Mouse (Mus musculus) adrenal gland, postnatal 10 days (tissue): ENCODE results near the gene Heatr3. TPM values are rescaled to one million over a fixed set of nuclear protein-coding genes. Genes with fewer than 3 reads are reported as not detected.

Source experiments
- DNase-seq: peaks from one replicate; pipeline ENCODE4 v3.0.0; 2021; ENCODE audit warnings: mixed read lengths
- long read RNA-seq, 2 experiments: library from polyadenylated mRNA; stranded (forward); transcript quantifications; one replicate each; pipeline ENCODE4 v2.0.0; 2021
- total RNA-seq, 2 experiments: library from RNA; stranded (reverse); gene quantifications; 2 replicates each; pipeline ENCODE4 v1.2.3; 2021

The Heatr3 gene
- total RNA-seq: 10 to 100 TPM; 27.4 to 27.6 TPM
- long read RNA-seq, experiment 1, transcript Heatr3-201 (15 exons, 3,251 nt): major isoform, 23 of 36 reads
- long read RNA-seq, experiment 1, partial matches to known transcripts: 9 of 36 reads
- long read RNA-seq, experiment 1, other reads (novel, unspliced or antisense): 2 of 36 reads
- long read RNA-seq, experiment 2, transcript Heatr3-201 (15 exons, 3,251 nt): major isoform, 16 of 21 reads
- long read RNA-seq, experiment 2, partial matches to known transcripts: 0 of 21 reads
- long read RNA-seq, experiment 2, other reads (novel, unspliced or antisense): 4 of 21 reads

DNA sequence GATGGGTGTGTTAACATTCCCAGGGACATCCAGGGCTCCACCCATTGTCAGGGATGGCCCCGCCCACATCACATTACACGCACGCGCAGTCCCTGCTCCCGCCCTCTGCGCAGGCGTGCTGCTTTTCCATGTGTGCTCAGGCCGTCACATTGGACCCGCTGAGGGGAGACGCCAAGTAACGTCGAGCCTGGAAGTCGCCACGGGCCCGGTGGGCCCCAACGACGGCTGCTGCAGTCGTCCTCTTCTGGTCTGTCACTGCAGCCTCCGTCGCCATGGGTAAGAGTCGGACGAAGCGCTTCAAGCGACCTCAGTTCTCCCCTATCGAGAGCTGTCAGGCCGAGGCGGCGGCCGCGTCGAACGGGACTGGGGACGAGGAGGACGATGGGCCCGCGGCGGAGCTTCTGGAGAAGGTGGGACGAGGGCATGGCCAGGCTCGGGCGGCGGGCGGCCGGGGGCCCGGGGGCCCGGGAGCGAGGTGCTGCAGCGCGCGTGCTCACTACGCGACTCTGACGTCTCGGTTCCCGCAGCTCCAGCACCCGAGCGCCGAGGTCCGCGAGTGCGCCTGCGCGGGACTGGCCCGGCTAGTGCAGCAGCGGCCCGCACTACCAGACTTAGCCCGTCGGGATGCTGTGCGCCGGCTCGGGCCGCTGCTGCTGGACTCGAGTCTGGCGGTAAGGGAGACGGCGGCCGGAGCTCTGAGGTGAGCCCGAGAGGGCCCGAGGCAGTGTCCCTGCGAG, at the start of gene Heatr3:
Gene Heatr3, plus strand, starts transcription at position 108 of the 737 bp plus-strand sequence.
- peak; percentile 99 for DNase-seq

DNA sequence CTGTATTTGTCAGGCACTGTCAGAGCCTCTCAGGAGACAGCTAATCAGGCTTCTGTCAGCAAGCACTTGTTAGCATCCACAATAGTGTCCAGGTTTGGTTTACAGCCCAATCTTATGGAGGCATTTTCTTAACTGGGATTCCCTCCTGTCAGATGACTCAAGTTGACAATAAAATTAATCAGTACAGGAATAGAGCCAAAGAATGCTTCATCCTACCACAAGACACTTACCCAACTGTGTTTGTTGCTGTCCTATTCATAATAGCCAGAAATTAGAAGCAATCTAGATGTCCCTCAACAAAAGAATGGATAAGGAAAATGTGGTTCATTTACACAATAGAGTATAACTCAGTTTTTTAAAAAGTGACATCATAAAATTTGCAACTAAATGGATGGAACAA, 49.6 kb upstream of the Heatr3 start:
- no peak for DNase-seq

DNA sequence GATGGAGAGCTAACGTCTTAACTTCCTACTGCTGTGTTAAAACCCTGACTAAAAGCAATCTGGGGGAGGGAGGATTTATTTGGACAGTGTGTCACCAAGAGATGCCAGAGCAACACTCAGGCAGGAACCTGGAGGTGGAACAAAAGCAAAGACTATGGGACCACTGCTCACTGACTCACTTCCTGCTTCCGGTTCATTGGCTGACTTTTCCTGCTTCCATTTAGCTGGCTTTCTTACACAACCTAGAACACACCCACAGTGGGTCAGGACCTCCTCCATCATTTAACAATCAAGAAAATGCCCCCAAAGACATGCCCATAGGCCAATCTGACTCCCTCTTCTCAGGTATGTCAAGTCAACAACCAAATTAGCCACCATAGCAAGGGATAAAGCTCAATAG, 46.0 kb upstream of the Heatr3 start:
- no peak for DNase-seq

DNA sequence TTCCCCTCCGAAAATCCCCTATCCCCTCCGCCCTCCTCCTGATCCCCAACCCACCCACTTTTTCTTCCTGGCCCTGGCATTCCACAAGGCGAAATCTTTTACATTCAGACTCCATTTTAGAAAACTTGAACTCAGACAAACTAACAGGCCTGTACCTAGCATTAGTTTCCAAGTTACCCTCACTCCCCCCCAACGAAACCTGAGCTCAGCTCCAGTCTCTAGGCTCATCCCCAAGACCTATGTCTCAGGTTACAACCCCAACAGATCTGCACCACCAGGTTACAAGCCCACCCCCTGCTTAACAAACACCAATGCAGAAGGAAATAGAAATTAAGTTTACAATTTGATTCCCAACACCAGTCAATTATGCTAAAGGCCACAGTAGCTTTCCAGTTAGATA, 44.3 kb upstream of the Heatr3 start:
- no peak for DNase-seq

DNA sequence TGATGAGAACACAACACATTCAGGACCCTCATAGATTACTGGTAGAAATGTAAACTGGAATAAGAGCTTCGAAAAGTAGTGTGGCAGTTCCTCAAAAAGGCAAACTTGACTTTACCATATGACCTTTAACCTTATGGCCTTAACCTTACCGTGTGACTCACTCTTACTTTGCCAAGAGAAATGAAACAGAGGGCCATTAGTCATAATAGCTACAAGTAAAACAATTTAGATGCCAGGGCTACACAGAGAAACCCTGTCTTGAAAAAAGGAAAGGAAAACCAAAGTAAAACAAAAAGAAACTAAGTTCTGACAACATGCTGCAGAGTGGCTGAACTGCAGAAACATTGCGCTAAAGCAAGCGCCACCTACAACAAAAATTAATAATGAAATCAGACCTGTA, 38.8 kb upstream of the Heatr3 start:
- DNase-seq: no peak

DNA sequence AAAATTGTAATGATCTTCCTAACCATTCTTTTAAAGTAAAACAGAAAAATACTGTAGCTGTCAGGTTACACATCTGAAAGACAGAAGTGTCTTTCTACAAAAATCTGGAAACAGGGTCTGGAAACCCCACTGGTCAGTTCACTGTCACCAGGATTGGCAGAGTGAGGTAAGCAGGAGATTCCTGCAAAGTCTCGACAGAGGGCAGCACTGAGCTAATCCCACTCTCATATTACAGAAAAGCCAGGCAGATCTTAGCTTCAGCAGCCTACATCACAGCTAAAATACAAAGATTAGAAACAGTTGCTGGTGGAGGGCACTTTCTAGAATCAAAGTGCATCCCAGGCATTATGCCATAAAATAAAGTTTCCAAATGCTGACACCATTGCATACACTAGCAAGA, 38.1 kb upstream of the Heatr3 start:
- DNase-seq: peak; percentile 41

DNA sequence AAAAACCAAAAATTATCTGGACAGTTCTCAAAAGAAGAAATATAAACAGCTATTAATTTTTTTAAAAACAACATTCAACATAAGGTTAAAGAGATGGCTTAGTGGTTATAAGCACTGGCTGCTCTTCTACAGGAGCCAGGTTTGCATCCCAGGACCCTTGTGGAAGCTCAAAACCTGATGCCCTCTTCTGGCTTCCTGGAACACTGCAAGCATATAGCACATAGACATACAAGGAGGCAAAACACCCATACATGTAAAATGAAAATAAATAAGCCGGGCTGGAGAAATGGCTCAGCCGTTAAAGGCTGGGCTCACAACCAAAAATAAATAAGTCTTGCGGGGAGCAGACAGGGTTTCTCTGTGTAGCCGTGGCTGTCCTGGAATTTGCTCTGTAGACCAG, 28.4 kb upstream of the Heatr3 start:
- DNase-seq: no peak

DNA sequence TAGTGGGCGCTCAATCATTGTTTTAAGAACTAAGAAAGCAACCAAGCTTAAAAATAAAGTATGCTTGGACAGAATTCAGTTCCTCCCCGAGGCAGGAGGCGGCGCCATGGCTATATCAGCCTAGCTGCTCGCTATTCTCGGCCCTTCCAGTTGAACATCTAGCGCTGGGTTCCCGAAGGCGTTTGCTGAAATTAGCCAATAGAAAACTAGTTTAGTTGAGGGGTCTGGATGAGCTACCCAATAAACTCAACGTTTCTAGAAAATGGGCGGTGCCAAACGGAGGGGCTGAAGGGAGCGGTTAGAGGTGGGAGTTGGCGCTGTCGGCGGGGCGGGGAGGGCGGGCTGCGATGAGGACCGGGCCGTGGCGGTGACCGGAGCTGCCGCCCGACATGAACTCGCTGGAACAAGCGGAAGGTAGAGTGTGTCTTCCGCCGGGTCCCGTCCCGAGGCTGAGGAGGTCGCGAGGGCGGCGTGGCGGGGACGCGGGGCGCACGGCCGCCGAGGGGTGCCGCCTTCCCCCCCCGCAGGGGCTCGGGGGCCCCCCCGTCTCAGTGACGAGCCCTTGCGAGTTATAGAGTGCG, 19.1 kb upstream of the Heatr3 start, which contains the start of gene Cnep1r1:
Gene Cnep1r1, plus strand, starts transcription at position 314 of the 581 bp plus-strand sequence.
- DNase-seq: peak; percentile 93

DNA sequence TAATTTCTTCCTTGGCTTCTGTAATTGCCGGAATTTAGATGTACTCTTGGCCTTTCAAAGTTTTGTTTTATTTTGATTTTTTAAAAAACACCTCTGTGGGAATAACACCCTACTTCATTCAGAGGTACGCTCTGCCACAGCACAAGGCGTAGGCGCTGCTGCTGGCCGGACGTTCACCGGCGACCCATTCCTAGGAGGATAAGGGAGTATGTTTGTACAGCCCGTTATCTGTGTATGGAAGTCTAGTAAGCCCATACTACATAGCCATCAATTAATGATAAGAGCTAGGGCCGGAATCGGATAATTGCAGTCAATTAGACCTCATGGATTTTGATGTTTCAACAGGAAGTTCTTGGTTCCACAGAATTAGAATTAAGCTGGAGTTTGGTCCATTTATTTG, 18.6 kb upstream of the Heatr3 start:
- peak; percentile 20 for DNase-seq

DNA sequence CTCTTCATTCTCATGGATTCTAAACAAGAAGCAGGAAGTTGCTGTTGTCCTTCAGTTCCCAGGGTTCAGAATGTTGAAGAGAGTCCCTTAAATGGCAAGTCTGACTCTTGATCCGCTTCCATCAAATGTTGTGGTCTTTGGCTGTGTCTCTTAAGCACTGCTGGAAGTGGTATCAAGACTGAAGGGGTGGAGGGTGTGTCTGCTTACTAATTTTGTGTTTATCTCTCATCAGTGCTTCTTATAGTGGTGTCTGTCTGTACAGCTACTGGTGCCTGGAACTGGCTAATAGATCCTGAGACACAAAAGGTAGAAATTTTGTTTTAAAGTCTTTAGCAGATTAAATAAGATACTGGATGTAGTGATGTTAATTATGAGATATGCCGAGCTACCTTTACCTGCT, 12.8 kb upstream of the Heatr3 start:
- no peak for DNase-seq

DNA sequence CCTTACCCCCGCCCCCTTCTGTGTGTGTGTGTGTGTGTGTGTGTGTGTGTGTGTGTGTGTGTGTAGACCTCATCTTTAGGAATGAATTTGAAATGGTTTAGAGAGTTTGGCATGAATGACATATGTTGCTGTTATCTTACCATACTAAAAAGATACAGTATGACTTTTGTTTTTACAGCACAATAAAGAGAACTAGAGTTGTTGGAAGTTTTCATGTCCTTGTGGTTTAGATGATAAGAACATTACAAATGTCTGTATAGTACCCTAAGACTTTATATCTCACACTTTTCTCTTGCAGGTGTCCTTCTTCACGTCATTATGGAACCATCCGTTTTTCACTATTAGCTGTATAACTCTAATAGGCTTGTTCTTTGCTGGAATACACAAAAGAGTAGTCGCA, 8.3 kb upstream of the Heatr3 start:
- no peak for DNase-seq

DNA sequence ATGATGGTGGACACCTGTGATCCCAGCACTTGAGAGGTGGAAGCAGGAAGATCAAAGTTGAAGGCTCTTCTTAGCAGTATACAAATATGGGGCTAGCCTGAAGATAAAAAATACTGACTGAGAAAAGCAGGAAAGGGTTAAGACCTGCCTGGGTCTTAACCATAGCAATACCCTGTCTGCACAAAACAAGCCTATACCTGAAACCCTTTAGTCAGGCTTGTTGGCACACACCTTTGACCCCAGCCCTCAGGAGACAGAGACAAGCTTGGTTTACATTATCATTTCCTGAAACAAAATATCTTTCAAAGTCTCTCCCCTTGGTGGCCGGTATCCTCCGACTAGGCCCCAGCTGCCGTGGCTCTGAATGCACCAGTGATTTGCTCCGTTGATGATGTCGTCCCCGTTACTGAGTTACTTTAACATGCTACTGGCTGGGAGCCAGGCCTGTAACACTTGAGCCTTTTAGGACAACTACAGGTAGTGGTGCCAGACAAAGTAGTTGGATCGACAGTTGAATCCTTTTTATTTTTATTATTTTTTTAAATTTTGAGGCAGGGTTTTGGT, 6.8 kb upstream of the Heatr3 start:
- no peak for DNase-seq

DNA sequence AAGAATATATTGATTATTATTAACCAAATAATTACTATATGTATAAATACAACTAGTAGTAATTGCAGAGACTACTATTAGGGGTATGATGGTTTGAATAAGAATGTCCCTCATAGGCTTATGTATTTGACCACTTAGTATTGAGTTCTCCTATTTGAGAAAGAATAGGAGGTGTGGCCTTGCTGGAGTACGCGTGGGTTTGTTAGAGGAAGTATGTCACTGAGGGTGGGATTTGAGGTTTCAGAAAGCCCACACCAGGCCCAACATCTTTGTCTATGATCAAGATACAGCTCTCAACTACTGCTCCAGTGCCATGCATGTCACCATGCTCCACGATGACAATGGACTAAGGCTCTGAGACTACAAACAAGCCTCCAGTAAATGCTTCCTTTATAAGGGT, 1.6 kb downstream of the Heatr3 start:
- DNase-seq: no peak

DNA sequence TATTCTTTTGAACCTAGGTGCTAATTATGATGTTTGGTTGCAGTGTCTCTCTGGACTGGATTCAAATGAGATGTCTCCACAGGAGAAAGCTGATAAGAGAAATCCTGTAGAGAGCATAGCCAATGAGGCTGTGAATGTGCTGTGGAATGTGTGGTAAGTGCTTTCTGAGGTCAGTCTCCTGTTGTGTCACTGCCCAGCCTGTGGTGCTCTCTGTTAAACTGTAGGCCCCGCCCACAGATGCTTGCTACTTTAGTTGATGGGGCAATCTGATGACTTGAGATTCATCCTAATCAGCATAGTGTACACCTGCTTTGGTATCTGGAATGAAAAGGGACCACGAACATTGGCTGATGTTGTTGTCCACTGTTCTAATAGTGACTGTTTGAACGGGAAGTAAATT, 4.0 kb downstream of the Heatr3 start:
- no peak for DNase-seq

DNA sequence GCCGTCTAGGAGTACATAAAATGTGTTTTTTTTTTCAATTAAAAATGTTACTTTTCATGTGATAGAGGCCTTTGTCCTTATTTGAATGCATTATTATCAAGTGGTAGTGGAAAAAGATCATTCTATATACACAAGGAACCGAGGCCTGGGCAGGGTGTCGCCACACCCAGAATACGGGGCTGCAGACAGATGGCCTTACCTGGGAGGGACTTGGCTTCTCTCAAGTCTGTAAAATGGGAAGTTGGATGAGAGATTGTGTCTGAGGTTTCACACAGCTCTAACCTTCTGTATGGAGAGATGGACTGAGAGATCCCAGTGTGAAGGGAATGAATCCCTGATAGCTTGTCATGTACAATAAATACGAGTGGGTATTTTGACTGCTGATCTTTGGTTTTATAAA, 6.4 kb downstream of the Heatr3 start:
- no peak for DNase-seq

DNA sequence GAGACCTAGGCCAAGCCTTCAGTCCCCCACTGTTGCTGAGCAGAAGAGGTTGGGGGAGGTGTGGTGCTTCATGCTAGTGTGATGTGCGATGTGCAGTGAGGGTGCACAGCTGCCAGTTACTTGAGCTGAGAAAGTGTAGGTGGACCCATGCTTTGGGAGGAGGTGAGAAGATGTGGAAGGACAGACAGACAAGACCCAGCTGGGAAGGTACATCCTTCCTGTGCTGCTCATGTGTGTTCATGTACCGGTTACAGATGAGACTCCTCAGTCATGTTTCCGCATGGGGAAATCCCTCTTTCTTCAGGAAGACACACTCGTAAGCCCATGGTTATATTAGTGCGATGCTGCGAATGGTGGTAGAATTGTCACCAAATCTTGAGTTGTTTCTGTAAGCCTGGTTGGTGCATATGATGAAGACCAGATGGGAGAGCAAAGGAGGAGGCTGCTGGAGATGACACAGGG, 13.3 kb downstream of the Heatr3 start:
- DNase-seq: no peak

DNA sequence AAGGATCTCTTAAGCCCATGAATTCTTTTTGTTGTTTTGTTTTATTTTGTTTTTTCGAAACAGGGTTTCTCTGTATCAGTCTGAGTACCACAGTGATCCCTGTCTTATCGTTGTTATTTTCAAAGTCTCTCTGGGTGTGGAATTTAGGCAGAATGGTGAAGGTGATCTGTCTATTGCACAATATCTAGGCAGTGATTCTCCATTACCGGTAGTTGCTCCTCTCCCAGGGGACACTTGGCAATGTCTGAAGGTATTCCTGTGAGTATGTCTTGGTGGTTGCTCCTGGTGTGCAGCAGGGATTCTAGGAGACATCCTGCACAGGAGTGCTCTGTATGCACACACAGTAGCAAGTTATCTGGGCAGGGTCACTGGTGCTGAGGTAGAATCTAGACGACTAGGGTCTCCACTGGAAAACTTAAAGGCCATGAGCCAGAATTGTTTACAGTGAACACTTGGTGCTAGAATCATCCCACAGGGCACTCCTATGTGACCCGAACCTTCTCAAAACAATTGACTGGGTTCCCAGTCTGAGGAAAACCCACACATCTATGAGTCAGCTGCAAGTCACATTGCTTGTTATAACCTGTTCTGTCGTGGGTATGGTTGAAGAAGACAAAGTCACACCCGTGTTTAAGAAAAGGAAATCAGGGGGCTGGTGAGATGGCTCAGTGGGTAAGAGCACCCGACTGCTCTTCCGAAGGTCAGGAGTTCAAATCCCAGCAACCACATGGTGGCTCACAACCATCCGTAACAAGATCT, 22.8 kb downstream of the Heatr3 start:
- no peak for DNase-seq

DNA sequence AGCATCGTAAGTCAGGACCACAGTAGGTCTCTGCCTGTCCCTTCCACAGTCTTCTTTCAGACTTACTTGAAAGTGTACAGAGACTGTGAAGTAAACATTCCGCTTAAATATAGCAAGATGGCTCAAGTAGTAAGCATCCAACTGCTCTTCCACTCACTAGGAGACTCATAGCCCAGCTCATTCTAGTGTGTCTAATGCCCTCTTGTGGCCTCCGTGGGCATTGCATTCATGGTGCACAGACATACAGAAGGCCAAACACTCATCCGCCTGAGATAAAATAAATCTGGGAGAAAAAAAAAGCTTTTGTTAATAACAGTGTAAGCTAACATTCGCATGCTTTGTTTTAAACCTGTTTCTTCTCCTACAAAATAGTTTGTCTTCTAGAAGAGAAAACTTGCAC, 23.8 kb downstream of the Heatr3 start:
- peak; percentile 81 for DNase-seq

DNA sequence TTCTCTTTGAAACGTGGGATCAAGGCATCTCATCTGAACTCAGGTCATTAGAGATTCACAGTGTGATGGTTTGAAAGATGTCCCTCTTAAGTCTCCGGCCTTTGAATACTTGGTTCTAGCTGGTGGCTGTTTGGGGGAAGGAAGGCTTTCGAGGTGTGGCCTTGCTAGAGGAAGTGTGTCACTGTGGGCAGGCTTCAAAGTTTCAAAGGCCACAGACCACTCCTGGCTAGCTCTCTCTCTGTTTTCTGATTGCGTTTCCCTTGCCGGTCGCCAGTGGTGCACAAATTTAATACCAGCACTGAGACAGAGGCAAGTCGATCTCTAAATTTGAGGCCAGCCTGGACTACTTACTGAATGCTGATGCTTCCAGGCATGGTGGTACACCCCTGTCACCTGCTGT, 37.6 kb downstream of the Heatr3 start:
- DNase-seq: no peak

DNA sequence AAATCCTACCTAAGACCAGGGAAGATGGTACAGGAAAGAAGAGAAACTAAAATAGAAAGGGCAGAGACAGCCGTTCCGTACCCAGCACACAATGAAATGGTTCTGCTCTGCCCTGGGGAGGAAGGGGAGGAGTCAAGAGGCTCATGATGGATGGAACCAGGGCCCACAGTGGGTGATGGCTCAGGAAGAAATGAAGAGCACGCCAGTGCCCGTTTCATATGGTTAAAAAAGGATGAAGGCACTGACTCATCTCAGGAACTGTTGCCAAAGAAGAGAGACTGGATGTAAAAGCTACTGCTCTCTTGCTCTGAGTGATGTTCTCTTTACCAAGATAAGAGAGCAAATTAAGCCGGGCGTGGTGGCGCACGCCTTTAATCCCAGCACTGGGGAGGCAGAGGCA, 39.6 kb downstream of the Heatr3 start:
- DNase-seq: no peak

DNA sequence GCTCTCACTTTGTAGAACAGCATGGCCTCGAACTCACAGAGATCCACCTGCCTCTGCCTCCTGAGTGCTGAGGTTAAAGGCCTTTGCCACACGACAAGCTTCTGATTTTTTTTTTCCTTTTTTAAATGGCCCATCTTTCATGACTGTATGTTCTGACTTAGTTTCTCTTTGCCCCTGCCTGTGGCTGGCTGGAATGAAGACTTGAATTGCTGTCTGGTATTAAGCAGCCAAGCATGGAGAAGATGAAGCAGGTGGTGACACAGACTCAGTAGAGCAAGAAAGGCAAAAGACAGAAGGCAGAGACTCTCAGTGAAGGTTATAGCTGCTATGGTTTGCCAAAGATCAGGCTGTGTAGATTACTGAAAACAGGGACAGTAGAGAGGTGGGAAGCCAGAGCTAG, 45.5 kb downstream of the Heatr3 start:
- DNase-seq: no peak

DNA sequence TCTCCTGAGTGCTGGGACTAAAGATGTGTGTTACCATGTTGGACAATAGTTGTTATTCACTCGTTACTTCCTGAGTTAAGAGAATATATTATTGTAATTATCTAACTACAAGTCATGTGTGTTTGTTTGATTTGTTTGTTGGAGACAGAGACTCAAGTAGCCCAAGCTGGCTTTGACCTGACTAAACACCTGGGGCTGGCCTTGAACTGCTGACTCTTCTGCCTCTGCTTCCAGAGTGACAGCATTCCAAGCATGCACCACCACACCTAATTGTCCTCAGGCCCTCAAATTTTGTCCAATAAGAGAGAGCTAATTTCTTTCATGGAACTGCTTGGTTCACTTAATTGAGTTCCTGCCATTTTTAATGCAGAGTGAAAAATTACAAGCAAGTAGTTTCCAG, 47.3 kb downstream of the Heatr3 start:
- DNase-seq: no peak
